11 mouse cellular contexts compared by ENCODE assay signal in genomic region chr7:67500076-67500828, GRCm38 (mm10).
DNase-seq lines count a peak whose midpoint lies in the region; ATAC-seq lines count a peak whose summit lies in the region.
"Had no signal": no experiment of that assay in that cellular context is flagged by ENCODE, and none has a peak within 500 bp of the region (broad histone marks: within the 10 kb centered on the region; RNA-seq: fewer than 3 reads in every experiment).

No protein-coding gene starts in this region.

- no peak for ATAC-seq in CD4-positive, CD25-positive, alpha-beta regulatory T cell, adult 4 months
- ATAC-seq: forebrain, embryonic 15.5 days; hindbrain, postnatal 0 days had no signal

- peak; percentile 13 for DNase-seq in CD4-positive, CD25-positive, alpha-beta regulatory T cell, adult 2 months (ENCODE audit: low read depth, low spot score)
- DNase-seq in T-cell, adult 2 months (ENCODE audit: low spot score): peak; percentile 28
- peak; percentile 4 for DNase-seq in induced T-regulatory cell, adult 2 months (ENCODE audit: low read depth)
- peak; percentile 74 to 85 for DNase-seq in thymus, adult 18-20 months
- no peak for DNase-seq in embryo, embryonic 11 days
- no peak for DNase-seq in neural tube, embryonic 10.5 days (ENCODE audit: extremely low spot score, low spot score)
- DNase-seq in right cerebral cortex, postnatal 25 days: no peak
- DNase-seq: adrenal gland, adult 8-10 months had no signal

Comparison
In these comparisons a context has a peak if more than half of its experiments do, and no peak if none do; other contexts are left out.
1. DNase-seq: peak in CD4-positive, CD25-positive, alpha-beta regulatory T cell, adult 2 months (single experiment), T-cell, adult 2 months (single experiment), induced T-regulatory cell, adult 2 months (single experiment) and thymus, adult 18-20 months (2 of 2); none in embryo, embryonic 11 days (single experiment), neural tube, embryonic 10.5 days (single experiment) and right cerebral cortex, postnatal 25 days (single experiment).